Mouse (Mus musculus) lung, adult 2 months (tissue): ENCODE measurements at regions not wholly inside any gene's neighbourhood (a gene's known extent, or its start where the extent isn't known, plus 50 kb on each side); places are given as distances from the start of the nearest gene placed in this dataset.

Source experiments
- CTCF ChIP-seq: fragments of 200-500 bp; IDR thresholded peaks from 2 replicates; pipeline ENCODE4 v1.5.1; 2011; ENCODE audit warnings: mild to moderate bottlenecking, low read length, control low read depth; ENCODE audit not compliant: insufficient read depth
- POLR2A ChIP-seq: fragments of 200-500 bp; IDR thresholded peaks from 2 replicates; pipeline ENCODE4 v1.6.1; 2011; ENCODE audit warnings: low read depth, mild to moderate bottlenecking, control low read depth, low read length, borderline replicate concordance; ENCODE audit errors: extremely low read depth

GRCm38 (mm10) chr11:63671816-63672215 is 250.3 kb downstream of the Hs3st3b1 start:
- no peak for TF ChIP-seq CTCF
- no peak for TF ChIP-seq POLR2A
